Mouse (Mus musculus) forelimb bud, embryonic 11.5 days (tissue): ENCODE results near the gene Vps13c.

Experiments used
- DNase-seq: peaks from one replicate; pipeline ENCODE4 v3.0.0-alpha.2; 2012; ENCODE audit warnings: low read depth, low spot score

Vps13c gene

GRCm38 (mm10) chr9:67839981-67840859 is at the start of gene Vps13c:
Gene Vps13c (plus strand): TSS chr9:67840396.
- peak; percentile 74 for DNase-seq

GRCm38 (mm10) chr9:67792405-67792804 is 47.8 kb upstream of the Vps13c start:
- DNase-seq = no peak

- no peak for DNase-seq
Measured at GRCm38 (mm10) chr9:67793501-67793900, 46.7 kb upstream of the Vps13c start.

GRCm38 (mm10) chr9:67794216-67794615 is 46.0 kb upstream of the Vps13c start:
- DNase-seq = no peak

- DNase-seq = no peak
Measured at GRCm38 (mm10) chr9:67794668-67795067, 45.5 kb upstream of the Vps13c start.

GRCm38 (mm10) chr9:67795205-67795675 is 45.0 kb upstream of the Vps13c start:
- no peak for DNase-seq

GRCm38 (mm10) chr9:67799078-67799819 is 40.9 kb upstream of the Vps13c start:
- DNase-seq = no peak

- peak; percentile 52 for DNase-seq
Measured at GRCm38 (mm10) chr9:67802241-67802640, 38.0 kb upstream of the Vps13c start.

GRCm38 (mm10) chr9:67807000-67807399 is 33.2 kb upstream of the Vps13c start:
- DNase-seq = no peak

GRCm38 (mm10) chr9:67810527-67810926 is 29.7 kb upstream of the Vps13c start:
- no peak for DNase-seq

- DNase-seq = no peak
Measured at GRCm38 (mm10) chr9:67811116-67811515, 29.1 kb upstream of the Vps13c start.

GRCm38 (mm10) chr9:67813171-67813570 is 27.0 kb upstream of the Vps13c start:
- peak; percentile 24 for DNase-seq

GRCm38 (mm10) chr9:67813665-67814337 is 26.4 kb upstream of the Vps13c start:
- DNase-seq = peak; percentile 84

- no peak for DNase-seq
Measured at GRCm38 (mm10) chr9:67816172-67816928, 23.8 kb upstream of the Vps13c start.

GRCm38 (mm10) chr9:67817898-67818667 is 22.1 kb upstream of the Vps13c start:
- no peak for DNase-seq

- no peak for DNase-seq
Measured at GRCm38 (mm10) chr9:67818668-67818950, 21.6 kb upstream of the Vps13c start.

- DNase-seq = no peak
Measured at GRCm38 (mm10) chr9:67823131-67823530, 17.1 kb upstream of the Vps13c start.

- no peak for DNase-seq
Measured at GRCm38 (mm10) chr9:67825527-67825926, 14.7 kb upstream of the Vps13c start.

- peak; percentile 52 for DNase-seq
Measured at GRCm38 (mm10) chr9:67828182-67828581, 12.0 kb upstream of the Vps13c start.
